Mouse (Mus musculus) heart, adult 2 months (tissue): ENCODE data around the gene Btbd9. TPM values are rescaled to one million over a fixed set of nuclear protein-coding genes. Genes with fewer than 3 reads are reported as not detected.

ENCODE experiments used
- DNase-seq, 2 experiments: peaks; one replicate each; pipeline ENCODE4 v3.0.0; 2021
- H3K27ac ChIP-seq: fragments of 200-600 bp; 2 replicates; pipeline ENCODE4 v1.8.1; 2022
- H3K27me3 ChIP-seq: fragments of 200-500 bp; 2 replicates; pipeline ENCODE4 v1.6.1; 2012; ENCODE audit warnings: mild to moderate bottlenecking, low read length, inconsistent platforms, mixed read lengths; ENCODE audit not compliant: control insufficient read depth, insufficient read depth
- H3K36me3 ChIP-seq: fragments of 200-500 bp; 2 replicates; pipeline ENCODE4 v1.6.1; 2012; ENCODE audit warnings: low read length, inconsistent platforms; ENCODE audit not compliant: control insufficient read depth, insufficient read depth
- H3K4me1 ChIP-seq: fragments of 200-500 bp; 2 replicates; pipeline ENCODE4 v1.6.1; 2011; ENCODE audit warnings: low read length; ENCODE audit not compliant: control insufficient read depth, insufficient read depth
- H3K4me3 ChIP-seq: fragments of 200-600 bp; 2 replicates; pipeline ENCODE4 v1.8.1; 2022
- H3K79me2 ChIP-seq: fragments of 200-500 bp; replicated peaks from 2 replicates; pipeline ENCODE4 v1.6.1; 2012; ENCODE audit warnings: mild to moderate bottlenecking, inconsistent platforms, low read length, moderate library complexity, mixed read lengths; ENCODE audit not compliant: control insufficient read depth, insufficient read depth
- H3K9ac ChIP-seq: fragments of 200-500 bp; 2 replicates; pipeline ENCODE4 v1.6.1; 2012; ENCODE audit warnings: low read depth, mild to moderate bottlenecking, control low read depth, inconsistent platforms, low read length, mixed read lengths
- CTCF ChIP-seq: fragments of 200-600 bp; IDR thresholded peaks from 2 replicates; pipeline ENCODE4 v1.8.1; 2022; ENCODE audit warnings: antibody characterized with exemption, mild to moderate bottlenecking, moderate library complexity
- EP300 ChIP-seq: fragments of 200-500 bp; IDR thresholded peaks from 2 replicates; pipeline ENCODE4 v1.6.1; 2011; ENCODE audit warnings: low read depth, low read length, control low read depth; ENCODE audit not compliant: insufficient read depth
- POLR2A ChIP-seq: fragments of 200-500 bp; IDR thresholded peaks from 2 replicates; pipeline ENCODE4 v1.6.1; 2011; ENCODE audit warnings: mild to moderate bottlenecking, low read depth, low read length, control low read depth; ENCODE audit not compliant: insufficient read depth
- WGBS: fragments of 180-500 bp; shearing (Covaris S2); methylation state at CpG from one replicate; pipeline ENCODE4 v1.1.7; 2018; 5-methylcytosine and 5-hydroxymethylcytosine counted together
- intact Hi-C: fragments of 180-260 bp; cut with DNase I; formaldehyde crosslinking; loops from one replicate; pipeline ENCODE4 v1.15.1; 2025
- polyA plus RNA-seq: library from polyadenylated mRNA; depleted of rRNA; stranded (reverse); fragments of >200 nt; gene quantifications from 2 replicates; pipeline ENCODE4 v1.2.3, GENCODE M21; 2012
- total RNA-seq, 2 experiments: library from RNA; stranded (reverse); gene quantifications; 2 replicates each; pipeline ENCODE4 v1.2.3; 2021

Btbd9 gene
- total and polyA plus RNA-seq, 3 experiments: 8.1 to 22.0 (median 20.9) TPM

GRCm38 (mm10) chr17:30474561-30474960 lies 101.7 kb downstream of the Btbd9 start:
- no peak for DNase-seq
- no peaks in the 10 kb centered on the region for H3K27me3 ChIP-seq
- peaks cover 2% of the 10 kb centered on the region; the same call in 1 of the 2 replicates for H3K36me3 ChIP-seq
- WGBS: 41% methylated on average over 2 of the region's 2 CpGs
- no peak overlapping the region for H3K27ac ChIP-seq
- no peak overlapping the region for H3K4me3 ChIP-seq
- H3K9ac ChIP-seq: no peak overlapping the region
- TF ChIP-seq CTCF (no peak), EP300 (no peak), POLR2A (no peak)
- no peaks in the 10 kb centered on the region; the same call in 1 of the 2 replicates for H3K79me2 ChIP-seq
- intact Hi-C loops: no loop called here
- H3K4me1 ChIP-seq: no peaks in the 10 kb centered on the region; the same call in 1 of the 2 replicates

GRCm38 (mm10) chr17:30472776-30473175 lies 103.5 kb downstream of the Btbd9 start:
- H3K9ac ChIP-seq: no peak overlapping the region
- 96% methylated on average over 10 of the region's 10 CpGs for WGBS
- TF ChIP-seq POLR2A: no peak
- no peak for TF ChIP-seq EP300
- TF ChIP-seq CTCF: no peak
- H3K27me3 ChIP-seq: no peaks in the 10 kb centered on the region
- H3K36me3 ChIP-seq: peaks cover 2% of the 10 kb centered on the region; the same call in 1 of the 2 replicates
- no peak overlapping the region for H3K4me3 ChIP-seq
- DNase-seq: no peak
- intact Hi-C loops: no loop called here
- H3K4me1 ChIP-seq: no peaks in the 10 kb centered on the region; the same call in 1 of the 2 replicates
- H3K27ac ChIP-seq: no peak overlapping the region
- no peaks in the 10 kb centered on the region; the same call in 1 of the 2 replicates for H3K79me2 ChIP-seq

GRCm38 (mm10) chr17:30471512-30471911 lies 104.8 kb downstream of the Btbd9 start:
- Histone ChIP-seq H3K27me3 (no peaks in the 10 kb centered on the region), H3K79me2 (no peaks in the 10 kb centered on the region; the same call in 1 of the 2 replicates), H3K27ac (no peak overlapping the region), H3K9ac (no peak overlapping the region), H3K4me3 (no peak overlapping the region), H3K4me1 (no peaks in the 10 kb centered on the region; the same call in 1 of the 2 replicates), H3K36me3 (peaks cover 2% of the 10 kb centered on the region; the same call in 1 of the 2 replicates)
- intact Hi-C loops: no loop called here
- DNase-seq: no peak
- WGBS: 76% methylated on average over 7 of the region's 7 CpGs
- no peak for TF ChIP-seq POLR2A
- TF ChIP-seq EP300: no peak
- TF ChIP-seq CTCF: no peak

GRCm38 (mm10) chr17:30470790-30471189 lies 105.5 kb downstream of the Btbd9 start:
- DNase-seq: no peak
- WGBS: 62% methylated on average over 8 of the region's 8 CpGs

GRCm38 (mm10) chr17:30470286-30470685 lies 106.0 kb downstream of the Btbd9 start:
- no peaks in the 10 kb centered on the region; the same call in 1 of the 2 replicates for H3K4me1 ChIP-seq
- TF ChIP-seq EP300 (no peak), CTCF (no peak)
- no peak overlapping the region for H3K4me3 ChIP-seq
- no peaks in the 10 kb centered on the region for H3K79me2 ChIP-seq
- no peaks in the 10 kb centered on the region for H3K27me3 ChIP-seq
- WGBS: 60% methylated on average over 8 of the region's 8 CpGs
- no peak for DNase-seq
- intact Hi-C loops: no loop called here
- H3K9ac ChIP-seq: no peak overlapping the region
- H3K27ac ChIP-seq: no peak overlapping the region
- peaks cover 2% of the 10 kb centered on the region; the same call in 1 of the 2 replicates for H3K36me3 ChIP-seq

More at GRCm38 (mm10) chr17:30470790-30471189, 105.5 kb downstream of the Btbd9 start:
- no peaks in the 10 kb centered on the region; the same call in 1 of the 2 replicates for H3K4me1 ChIP-seq
- peaks cover 2% of the 10 kb centered on the region; the same call in 1 of the 2 replicates for H3K36me3 ChIP-seq
- H3K4me3 ChIP-seq: no peak overlapping the region
- no peak for TF ChIP-seq EP300
- TF ChIP-seq POLR2A: no peak
- TF ChIP-seq CTCF: no peak
- no peaks in the 10 kb centered on the region for H3K27me3 ChIP-seq
- no peaks in the 10 kb centered on the region; the same call in 1 of the 2 replicates for H3K79me2 ChIP-seq
- H3K27ac ChIP-seq: no peak overlapping the region
- intact Hi-C loops: no loop called here
- no peak overlapping the region for H3K9ac ChIP-seq

GRCm38 (mm10) chr17:30469511-30470076 lies 106.7 kb downstream of the Btbd9 start:
- intact Hi-C loops: no loop called here
- H3K9ac ChIP-seq: no peak overlapping the region
- H3K79me2 ChIP-seq: no peaks in the 10 kb centered on the region
- H3K4me3 ChIP-seq: no peak overlapping the region
- DNase-seq: no peak
- WGBS: 90% methylated on average over 10 of the region's 10 CpGs
- TF ChIP-seq EP300 (no peak), POLR2A (no peak), CTCF (no peak)
- H3K36me3 ChIP-seq: peaks cover 2% of the 10 kb centered on the region; the same call in 1 of the 2 replicates
- H3K27ac ChIP-seq: no peak overlapping the region
- no peaks in the 10 kb centered on the region for H3K27me3 ChIP-seq
- no peaks in the 10 kb centered on the region; the same call in 1 of the 2 replicates for H3K4me1 ChIP-seq
